In genomic region chr4:114973229-114973740, GRCm38 (mm10) we compare ENCODE assay signal across 22 mouse cellular contexts. TPM values are rescaled to one million over a fixed set of nuclear protein-coding genes. Genes with fewer than 3 reads are reported as not detected.
"Had no signal": no experiment of that assay in that cellular context is flagged by ENCODE, and none has a peak within 500 bp of the region (broad histone marks: within the 10 kb centered on the region; RNA-seq: fewer than 3 reads in every experiment).

No protein-coding gene starts in this region.

- H3K27ac ChIP-seq: kidney, postnatal 0 days; lung, embryonic 15.5 days; midbrain, embryonic 10.5 days; neural tube, embryonic 12.5 days had no signal

- H3K9me3 ChIP-seq: lung, embryonic 15.5 days; midbrain, embryonic 10.5 days; neural tube, embryonic 12.5 days had no signal

- H3K4me1 ChIP-seq: midbrain, embryonic 10.5 days; neural tube, embryonic 12.5 days had no signal

- H3K4me3 ChIP-seq: lung, embryonic 15.5 days; midbrain, embryonic 10.5 days; neural tube, embryonic 12.5 days had no signal

- H3K9ac ChIP-seq: lung, embryonic 15.5 days; neural tube, embryonic 12.5 days had no signal

- DNase-seq: kidney, adult 8-10 months; kidney, postnatal 36 days; left cerebral cortex, postnatal 4 days; lung, postnatal 14 days; midbrain, embryonic 14.5 days; right cerebral cortex, postnatal 14 days; thymus, postnatal 4 days had no signal

- ATAC-seq: intestine, postnatal 0 days had no signal

- H3K27me3 ChIP-seq: lung, embryonic 15.5 days; neural tube, embryonic 12.5 days had no signal

- H3K4me2 ChIP-seq: liver, embryonic 11.5 days; lung, embryonic 15.5 days; neural tube, embryonic 12.5 days had no signal

RNA-seq across cellular contexts. Expression of gene Foxe3, which starts 47.5 kb away (rescaled TPM):
- total RNA-seq: layer of hippocampus, adult 18-20 months; layer of hippocampus, postnatal 14 days; left cerebral cortex, adult 18-20 months; left cerebral cortex, postnatal 10 days; left cerebral cortex, postnatal 4 days had no signal
- polyA plus RNA-seq: intestine, postnatal 0 days; kidney, postnatal 0 days; limb, embryonic 14.5 days; liver, embryonic 11.5 days; liver, embryonic 16.5 days; lung, embryonic 15.5 days; midbrain, embryonic 14.5 days; neural tube, embryonic 12.5 days; spleen, adult 2 months; stomach, embryonic 16.5 days; thymus, postnatal 0 days had no signal
